Mouse (Mus musculus) kidney, postnatal 4 days (tissue): ENCODE measurements at regions not wholly inside any gene's neighbourhood (a gene's known extent, or its start where the extent isn't known, plus 50 kb on each side); places are given as distances from the start of the nearest gene placed in this dataset.
"Not testable (repeated sequence)": the region's sequence is repeated elsewhere in the genome, so short reads cannot be mapped to it uniquely, and the experiment has no call there.

Experiments used
- DNase-seq, 2 experiments: peaks; one replicate each; pipeline ENCODE4 v3.0.0; 2021; ENCODE audit warnings: mixed read lengths in 2 of 2

GRCm38 (mm10) chr7:64027100-64027499 lies 88.4 kb upstream of the Klf13 start:
- DNase-seq, result peak; percentile 19 to 41

- DNase-seq, result no peak
These were observed 86.4 kb upstream of the Klf13 start for GRCm38 (mm10) chr7:64025155-64025554.

GRCm38 (mm10) chr7:64024253-64024652 lies 85.5 kb upstream of the Klf13 start:
- no peak for DNase-seq

- no peak for DNase-seq
These were observed 84.2 kb upstream of the Klf13 start for GRCm38 (mm10) chr7:64022711-64023468.

GRCm38 (mm10) chr7:64021241-64022108 lies 82.8 kb upstream of the Klf13 start:
- peak; percentile 46 to 50 for DNase-seq

- DNase-seq, result no peak
These were observed 79.4 kb upstream of the Klf13 start for GRCm38 (mm10) chr7:64018107-64018506.

GRCm38 (mm10) chr7:64016874-64017273 lies 78.2 kb upstream of the Klf13 start:
- DNase-seq, result no peak

- not testable (repeated sequence) for DNase-seq
These were observed 76.4 kb upstream of the Klf13 start for GRCm38 (mm10) chr7:64015136-64015535.

- DNase-seq, result no peak
These were observed 75.5 kb upstream of the Klf13 start for GRCm38 (mm10) chr7:64014227-64014626.

GRCm38 (mm10) chr7:64013023-64013547 lies 74.4 kb upstream of the Klf13 start:
- no peak for DNase-seq

- DNase-seq, result no peak
These were observed 73.5 kb upstream of the Klf13 start for GRCm38 (mm10) chr7:64012268-64012601.

- peak in 1 of 2 experiments; percentile 19 for DNase-seq
These were observed 73.0 kb upstream of the Klf13 start for GRCm38 (mm10) chr7:64011563-64012267.

- DNase-seq, result no peak
These were observed 71.9 kb upstream of the Klf13 start for GRCm38 (mm10) chr7:64010640-64011039.

GRCm38 (mm10) chr7:64007766-64008165 lies 69.1 kb upstream of the Klf13 start:
- no peak for DNase-seq

GRCm38 (mm10) chr7:64006935-64007334 lies 68.2 kb upstream of the Klf13 start:
- DNase-seq, result no peak

- no peak for DNase-seq
These were observed 67.0 kb upstream of the Klf13 start for GRCm38 (mm10) chr7:64005765-64006164.

GRCm38 (mm10) chr7:64003904-64004303 lies 65.2 kb upstream of the Klf13 start:
- no peak for DNase-seq

- peak in 1 of 2 experiments; percentile 12 for DNase-seq
These were observed 62.9 kb upstream of the Klf13 start for GRCm38 (mm10) chr7:64001611-64002111.

GRCm38 (mm10) chr7:63998995-63999960 lies 60.6 kb upstream of the Klf13 start:
- DNase-seq, result no peak

- no peak for DNase-seq
These were observed 59.3 kb upstream of the Klf13 start for GRCm38 (mm10) chr7:63997997-63998396.

GRCm38 (mm10) chr7:63996581-63997098 lies 57.9 kb upstream of the Klf13 start:
- DNase-seq, result no peak
